Mouse (Mus musculus) ES-Bruce4 (cell line): Measurements from ENCODE around the gene Sp1.

Experiments used
- CTCF ChIP-seq: IDR thresholded peaks from one replicate; pipeline ENCODE4 v1.8.1; 2011; ENCODE audit warnings: low read depth, low read length
- EP300 ChIP-seq: IDR thresholded peaks from 2 replicates; pipeline ENCODE4 v1.6.1; 2011; ENCODE audit warnings: low read depth, low read length; ENCODE audit not compliant: insufficient read depth
- POLR2A ChIP-seq: IDR thresholded peaks from one replicate; pipeline ENCODE4 v1.8.1; 2011; ENCODE audit warnings: low read length; ENCODE audit not compliant: insufficient read depth

GRCm38 (mm10) chr15:102421437-102421836 lies 15.5 kb downstream of the Sp1 start:
- no peak for TF ChIP-seq CTCF
- no peak for TF ChIP-seq EP300
- no peak for TF ChIP-seq POLR2A
